Mouse (Mus musculus) bone marrow, adult 2 months (tissue): Measurements from ENCODE around the gene Rgcc.

Experiments
- CTCF ChIP-seq: fragments of 200-500 bp; IDR thresholded peaks from 2 replicates; pipeline ENCODE4 v1.5.1; 2011; ENCODE audit warnings: low read length, control low read depth; ENCODE audit not compliant: control insufficient read depth, insufficient read depth
- POLR2A ChIP-seq: fragments of 200-500 bp; IDR thresholded peaks from 2 replicates; pipeline ENCODE4 v1.6.1; 2011; ENCODE audit warnings: low read depth, mild to moderate bottlenecking, control low read depth, low read length, borderline replicate concordance; ENCODE audit not compliant: control insufficient read depth

DNA sequence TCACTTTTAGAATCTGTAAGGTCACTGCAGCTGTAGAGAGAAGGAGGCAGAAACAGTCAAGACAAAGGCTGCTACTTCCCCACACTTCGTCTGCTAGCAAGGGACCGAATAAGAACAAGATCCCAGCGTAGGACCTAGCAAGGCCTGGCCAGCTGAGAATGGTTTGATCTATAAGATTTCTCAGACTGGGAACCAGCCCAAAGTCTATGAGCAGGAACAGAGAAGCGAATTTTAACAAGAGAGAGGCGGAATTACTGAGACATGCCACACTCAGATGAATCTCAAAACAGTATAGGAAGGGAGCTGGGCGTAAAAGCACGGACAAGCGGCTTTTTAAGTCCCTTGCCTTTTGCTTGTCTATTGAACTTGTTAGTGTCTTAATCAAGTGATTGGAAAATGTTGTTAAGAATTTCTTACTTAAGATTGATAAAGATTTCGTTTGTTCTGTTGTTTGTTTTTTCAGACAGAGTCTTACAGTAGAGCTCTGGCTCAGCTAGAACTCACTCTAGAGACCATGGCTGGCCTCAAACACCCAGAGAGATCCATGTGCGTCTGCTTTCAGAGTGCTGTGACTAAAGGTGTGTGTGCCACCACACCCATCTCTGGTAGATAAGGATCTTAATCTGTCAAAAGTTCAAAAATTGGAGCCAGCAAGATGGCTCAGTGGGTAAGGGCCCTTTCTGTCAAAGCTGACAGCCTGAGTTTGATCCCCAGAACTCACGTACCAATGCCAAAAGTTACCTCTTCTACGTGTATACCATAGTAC is 13.0 kb upstream of the Rgcc start:
- no peak for TF ChIP-seq POLR2A
- no peak for TF ChIP-seq CTCF
